8 mouse cellular contexts compared by ENCODE assay signal in genomic region chr10:78540943-78541342, GRCm38 (mm10). TPM values are rescaled to one million over a fixed set of nuclear protein-coding genes. Genes with fewer than 3 reads are reported as not detected.
DNase-seq lines count a peak whose midpoint lies in the region.

No protein-coding gene starts in this region.

- DNase-seq in left cerebral cortex, postnatal 14 days (ENCODE audit: low spot score in 2 of 2): peak; percentile 4
- DNase-seq in left cerebral cortex, adult 8-10 months (ENCODE audit: low spot score in 2 of 2): no peak
- peak; percentile 79 for DNase-seq in NIH3T3 (ENCODE audit: low read depth)
- peak; percentile 26 for DNase-seq in cerebellum, adult 8-10 months
- DNase-seq in kidney, adult 9 months: peak; percentile 59
- peak; percentile 2 for DNase-seq in skeletal muscle tissue, adult 2 months (ENCODE audit: low read depth, low spot score)
- DNase-seq in urinary bladder, postnatal 4 days (ENCODE audit: low spot score in 2 of 2): no peak
- DNase-seq in gastrocnemius, postnatal 36 days: no peak

- intact Hi-C loops in left cerebral cortex, postnatal 14 days (cut with DNase I): loop anchor here (10.0 kb wide), 1 partner anchor 64 kb away; no protein-coding TSS in a partner anchor
- intact Hi-C loops in gastrocnemius, postnatal 36 days (cut with DNase I): no loop called here

RNA-seq across cellular contexts. Expression of gene Olfr1358, which starts 23.7 kb away (rescaled TPM):
- total RNA-seq in left cerebral cortex, postnatal 14 days (2021): not detected
- not detected for total RNA-seq in left cerebral cortex, adult 8-10 months (2022)
- total RNA-seq in gastrocnemius, postnatal 36 days (2021): not detected

RNA-seq across cellular contexts. Expression of gene Ilvbl, which starts 33.2 kb away (rescaled TPM):
- total RNA-seq in left cerebral cortex, postnatal 14 days (2021): 10 to 100 TPM; 18.2 to 27.4 TPM
- 10 to 100 TPM; 30.3 to 49.3 (median 39.8) TPM for total RNA-seq in left cerebral cortex, adult 8-10 months (2022)
- 10 to 100 TPM; 15.8 to 19.6 TPM for total RNA-seq in gastrocnemius, postnatal 36 days (2021)

RNA-seq across cellular contexts. Expression of gene Syde1, which starts 50.8 kb away (rescaled TPM):
- 1 to 10 TPM; 3.6 to 5.1 TPM for total RNA-seq in left cerebral cortex, postnatal 14 days (2021)
- total RNA-seq in left cerebral cortex, adult 8-10 months (2022): 10 to 100 TPM in 1 of 4 experiments, 1 to 10 TPM in 3; 9.0 to 10.4 (median 9.3) TPM
- total RNA-seq in gastrocnemius, postnatal 36 days (2021): 1 to 10 TPM; 3.4 to 3.5 TPM

Comparison
In these comparisons a context has a peak if more than half of its experiments do, and no peak if none do; other contexts are left out.
1. DNase-seq: peak in left cerebral cortex, postnatal 14 days (2 of 2), NIH3T3 (single experiment), cerebellum, adult 8-10 months (single experiment), kidney, adult 9 months (single experiment) and skeletal muscle tissue, adult 2 months (single experiment); none in left cerebral cortex, adult 8-10 months (0 of 2), urinary bladder, postnatal 4 days (0 of 2) and gastrocnemius, postnatal 36 days (0 of 2).